Mouse (Mus musculus): ENCODE results near the gene Slamf6.

GRCm38 (mm10) chr1:171992901-171993530 is 75.7 kb downstream of the Slamf6 start:
- TF ChIP-seq ZC3H11A (IDR thresholded peaks at IDR 0.05; ENCODE audit: low read depth, low read length), result no peak
- no peak for TF ChIP-seq CTCF (IDR thresholded peaks at IDR 0.05 in 2 of 3, conservative IDR thresholded peaks at IDR 0.05 in 1 of 3; ENCODE audit: control insufficient read depth in 1 of 3, insufficient read depth in 1 of 3, low read depth in 2 of 3, low read length in 3 of 3, poor library complexity in 1 of 3, severe bottlenecking in 1 of 3)
- TF ChIP-seq POLR2A (IDR thresholded peaks at IDR 0.05; ENCODE audit: control insufficient read depth in 1 of 2, insufficient read depth in 1 of 2, low read depth in 1 of 2, low read length in 2 of 2, poor library complexity in 1 of 2), result no peak
- no peak for TF ChIP-seq KAT2A (conservative IDR thresholded peaks at IDR 0.05; ENCODE audit: low read depth, low read length)
- no peak for TF ChIP-seq MAFK (IDR thresholded peaks at IDR 0.05; ENCODE audit: borderline replicate concordance, low read depth, low read length)
- no peak for TF ChIP-seq ZNF384 (IDR thresholded peaks at IDR 0.05; ENCODE audit: low read depth, low read length)
- no peak for TF ChIP-seq TBP (IDR thresholded peaks at IDR 0.05; ENCODE audit: low read depth, low read length)
- TF ChIP-seq UBTF (IDR thresholded peaks at IDR 0.05; ENCODE audit: borderline replicate concordance, insufficient read depth, low read depth, low read length), result no peak
- no peak for TF ChIP-seq EP300 (IDR thresholded peaks at IDR 0.05; ENCODE audit: low read depth in 1 of 2, low read length in 2 of 2)
- no peak for TF ChIP-seq MAZ (IDR thresholded peaks at IDR 0.05; ENCODE audit: low read depth, low read length)

Data from MEL (cell line).